Mouse (Mus musculus) heart, embryonic 12.5 days (tissue): ENCODE measurements at regions not wholly inside any gene's neighbourhood (a gene's known extent, or its start where the extent isn't known, plus 50 kb on each side); places are given as distances from the start of the nearest gene placed in this dataset.
A peak's percentile ranks its signal among the peaks of the same experiment; 100 is the strongest.

ENCODE experiments used
- ATAC-seq: fragments of 200-750 bp; cut with Nextera tagmentation; 2 replicates; pipeline ENCODE4 v1.8.0; 2017; ENCODE audit warnings: moderate TSS enrichment, moderate library complexity; ENCODE audit not compliant: insufficient number of reproducible peaks, low FRiP score
- H3K27ac ChIP-seq: fragments of 300-500 bp; sonication (generic); 2 replicates; pipeline ENCODE4 v1.5.1; 2016; ENCODE audit warnings: mild to moderate bottlenecking, moderate library complexity; ENCODE audit not compliant: poor library complexity, severe bottlenecking
- H3K27me3 ChIP-seq: fragments of 300-500 bp; sonication (generic); replicated peaks from 2 replicates; pipeline ENCODE4 v1.6.1; 2016; ENCODE audit warnings: mild to moderate bottlenecking, moderate library complexity
- H3K36me3 ChIP-seq: fragments of 300-500 bp; sonication (generic); 2 replicates; pipeline ENCODE4 v1.6.1; 2016; ENCODE audit warnings: mild to moderate bottlenecking, moderate library complexity
- H3K4me1 ChIP-seq: fragments of 300-500 bp; sonication (generic); replicated peaks from 2 replicates; pipeline ENCODE4 v1.6.1; 2016; ENCODE audit warnings: mild to moderate bottlenecking
- H3K4me2 ChIP-seq: fragments of 300-500 bp; sonication (generic); 2 replicates; pipeline ENCODE4 v1.6.1; 2016; ENCODE audit warnings: mild to moderate bottlenecking, moderate library complexity
- H3K4me3 ChIP-seq: fragments of 300-500 bp; sonication (generic); 2 replicates; pipeline ENCODE4 v1.5.1; 2016; ENCODE audit warnings: mild to moderate bottlenecking
- H3K9ac ChIP-seq: fragments of 300-500 bp; sonication (generic); 2 replicates; pipeline ENCODE4 v1.6.1; 2016; ENCODE audit warnings: mild to moderate bottlenecking, moderate library complexity
- H3K9me3 ChIP-seq: fragments of 300-500 bp; sonication (generic); replicated peaks from 2 replicates; pipeline ENCODE4 v1.6.1; 2016; ENCODE audit warnings: mild to moderate bottlenecking, moderate library complexity
- WGBS: fragments of 180-500 bp; shearing (Covaris S2); methylation state at CpG from one replicate; pipeline ENCODE4 v1.1.7; 2016; 5-methylcytosine and 5-hydroxymethylcytosine counted together

DNA sequence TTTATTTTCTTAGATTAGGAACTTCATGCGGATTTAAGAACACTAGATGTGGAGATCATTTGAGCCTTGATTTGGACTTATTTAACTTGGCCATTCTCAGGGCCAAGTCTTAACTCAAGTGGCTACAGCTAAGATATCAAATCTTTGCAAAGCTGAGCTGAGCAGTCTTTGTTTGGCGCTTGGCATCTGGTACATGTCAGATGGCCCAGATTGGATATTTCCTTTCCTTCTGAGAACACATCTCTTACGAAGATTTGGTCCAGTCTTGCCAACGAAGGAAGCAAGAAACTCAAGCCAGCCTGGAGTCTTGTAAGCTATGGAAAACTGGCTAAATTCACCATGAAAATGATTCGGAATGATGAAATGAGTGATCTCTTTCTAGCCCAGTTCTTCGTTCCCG is 59.1 kb upstream of the Cdc42ep3 start:
- H3K27ac ChIP-seq = no peak overlapping the region
- no peak overlapping the region for H3K4me2 ChIP-seq
- no peak for ATAC-seq
- H3K4me1 ChIP-seq = no peaks in the 10 kb centered on the region
- no peaks in the 10 kb centered on the region for H3K36me3 ChIP-seq
- 79% methylated on average over 7 of the region's 7 CpGs for WGBS
- H3K4me3 ChIP-seq = no peak overlapping the region
- no peaks in the 10 kb centered on the region for H3K9me3 ChIP-seq
- H3K27me3 ChIP-seq = no peaks in the 10 kb centered on the region
- H3K9ac ChIP-seq = no peak overlapping the region

- no peak for ATAC-seq
- Histone ChIP-seq H3K4me1 (no peaks in the 10 kb centered on the region), H3K27ac (no peak overlapping the region), H3K36me3 (no peaks in the 10 kb centered on the region), H3K9ac (no peak overlapping the region), H3K4me2 (no peak overlapping the region), H3K27me3 (no peaks in the 10 kb centered on the region), H3K4me3 (no peak overlapping the region), H3K9me3 (no peaks in the 10 kb centered on the region)
- 83% methylated on average over 1 of the region's 1 CpGs for WGBS
These were observed 63.1 kb upstream of the Cdc42ep3 start for GRCm38 (mm10) chr17:79417953-79418352.

DNA sequence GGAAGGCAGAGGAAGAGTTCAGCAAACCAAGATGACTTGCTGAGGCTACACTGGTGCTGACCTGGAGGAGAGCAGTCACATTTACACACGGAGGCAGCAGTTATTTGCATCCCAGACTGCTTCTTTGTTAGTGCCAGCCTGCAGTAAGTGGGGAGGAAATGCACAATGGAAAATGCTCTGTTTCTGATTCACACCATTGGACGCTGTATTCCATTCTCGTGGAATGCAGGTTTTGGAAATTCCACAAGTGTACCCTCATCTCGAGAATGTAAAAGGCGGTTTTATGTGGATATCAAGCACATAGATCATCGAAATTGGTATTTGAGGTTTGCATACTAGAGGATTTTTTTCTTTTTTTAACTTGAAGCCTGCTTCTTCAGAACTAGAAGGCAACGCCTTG is 66.7 kb upstream of the Cdc42ep3 start:
- no peaks in the 10 kb centered on the region for H3K4me1 ChIP-seq
- no peak overlapping the region for H3K4me3 ChIP-seq
- no peak overlapping the region for H3K9ac ChIP-seq
- no peak overlapping the region for H3K4me2 ChIP-seq
- ATAC-seq = no peak
- 68% methylated on average over 7 of the region's 7 CpGs for WGBS
- no peaks in the 10 kb centered on the region; the same call in none of the 2 replicates for H3K9me3 ChIP-seq
- H3K27me3 ChIP-seq = no peaks in the 10 kb centered on the region
- H3K36me3 ChIP-seq = no peaks in the 10 kb centered on the region
- H3K27ac ChIP-seq = no peak overlapping the region

- no peak for ATAC-seq
These were observed 84.3 kb upstream of the Cdc42ep3 start for GRCm38 (mm10) chr17:79439182-79439581.

GRCm38 (mm10) chr17:79442507-79443115 is 87.7 kb upstream of the Cdc42ep3 start:
- ATAC-seq = no peak
- H3K4me2 ChIP-seq = no peak overlapping the region
- no peak overlapping the region for H3K27ac ChIP-seq
- H3K9ac ChIP-seq = no peak overlapping the region
- H3K9me3 ChIP-seq = no peaks in the 10 kb centered on the region
- peaks cover 4% of the 10 kb centered on the region; the same call in 1 of the 2 replicates for H3K4me1 ChIP-seq
- H3K27me3 ChIP-seq = no peaks in the 10 kb centered on the region
- H3K4me3 ChIP-seq = no peak overlapping the region
- 67% methylated on average over 3 of the region's 3 CpGs for WGBS
- no peaks in the 10 kb centered on the region for H3K36me3 ChIP-seq

More at GRCm38 (mm10) chr17:79439182-79439581, 84.3 kb upstream of the Cdc42ep3 start:
- Histone ChIP-seq H3K27me3 (no peaks in the 10 kb centered on the region), H3K27ac (no peak overlapping the region), H3K4me1 (no peaks in the 10 kb centered on the region), H3K4me3 (no peak overlapping the region), H3K4me2 (no peak overlapping the region), H3K36me3 (no peaks in the 10 kb centered on the region), H3K9me3 (no peaks in the 10 kb centered on the region), H3K9ac (no peak overlapping the region)

DNA sequence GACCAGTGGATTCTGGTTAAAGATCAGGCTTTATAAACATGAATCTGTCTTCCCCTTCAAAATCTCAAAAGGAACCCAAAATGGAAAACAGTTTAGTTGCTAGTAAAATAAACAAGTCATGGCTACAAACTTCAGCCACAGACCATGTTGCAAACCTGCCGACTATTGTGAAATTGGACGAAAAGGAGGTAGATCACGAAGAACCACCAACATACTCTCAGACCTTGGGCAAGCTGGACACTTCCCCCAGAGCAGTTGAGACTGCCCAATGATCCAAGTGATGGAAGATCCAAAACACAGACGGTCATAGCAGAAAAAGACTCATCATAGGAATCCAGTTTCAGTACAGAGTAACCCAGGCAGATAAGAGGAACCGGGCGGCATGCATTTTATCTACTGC is 92.3 kb upstream of the Cdc42ep3 start:
- ATAC-seq = no peak
- Histone ChIP-seq H3K27me3 (no peaks in the 10 kb centered on the region), H3K9ac (no peak overlapping the region), H3K4me2 (no peak overlapping the region), H3K36me3 (no peaks in the 10 kb centered on the region), H3K4me3 (no peak overlapping the region), H3K9me3 (no peaks in the 10 kb centered on the region), H3K27ac (no peak overlapping the region), H3K4me1 (peaks cover 9% of the 10 kb centered on the region; the same call in 1 of the 2 replicates)
- 78% methylated on average over 6 of the region's 6 CpGs for WGBS

GRCm38 (mm10) chr17:79451141-79451860 is 96.4 kb upstream of the Cdc42ep3 start:
- Histone ChIP-seq H3K9me3 (no peaks in the 10 kb centered on the region), H3K36me3 (no peaks in the 10 kb centered on the region), H3K4me2 (peak overlapping the region; percentile 34), H3K4me3 (no peak overlapping the region), H3K9ac (no peak overlapping the region), H3K4me1 (peaks cover 13% of the 10 kb centered on the region), H3K27ac (peak overlapping the region; percentile 33; the same call in 1 of the 2 replicates), H3K27me3 (no peaks in the 10 kb centered on the region)
- no peak for ATAC-seq
- WGBS = 23% methylated on average over 12 of the region's 12 CpGs

GRCm38 (mm10) chr17:79453825-79454224 is 98.9 kb upstream of the Cdc42ep3 start:
- no peak for ATAC-seq
- WGBS = 79% methylated on average over 1 of the region's 1 CpGs
- no peaks in the 10 kb centered on the region for H3K27me3 ChIP-seq
- no peaks in the 10 kb centered on the region for H3K36me3 ChIP-seq
- no peaks in the 10 kb centered on the region for H3K9me3 ChIP-seq
- H3K27ac ChIP-seq = no peak overlapping the region
- H3K4me3 ChIP-seq = no peak overlapping the region
- H3K4me2 ChIP-seq = no peak overlapping the region
- H3K4me1 ChIP-seq = peaks cover 20% of the 10 kb centered on the region
- H3K9ac ChIP-seq = no peak overlapping the region

- Histone ChIP-seq H3K27ac (no peak overlapping the region), H3K9ac (no peak overlapping the region), H3K27me3 (no peaks in the 10 kb centered on the region), H3K9me3 (no peaks in the 10 kb centered on the region), H3K36me3 (no peaks in the 10 kb centered on the region), H3K4me1 (peaks cover 20% of the 10 kb centered on the region), H3K4me2 (no peak overlapping the region), H3K4me3 (no peak overlapping the region)
- no peak for ATAC-seq
- WGBS = 38% methylated on average over 5 of the region's 5 CpGs
These were observed 99.6 kb upstream of the Cdc42ep3 start for GRCm38 (mm10) chr17:79454526-79454925.

DNA sequence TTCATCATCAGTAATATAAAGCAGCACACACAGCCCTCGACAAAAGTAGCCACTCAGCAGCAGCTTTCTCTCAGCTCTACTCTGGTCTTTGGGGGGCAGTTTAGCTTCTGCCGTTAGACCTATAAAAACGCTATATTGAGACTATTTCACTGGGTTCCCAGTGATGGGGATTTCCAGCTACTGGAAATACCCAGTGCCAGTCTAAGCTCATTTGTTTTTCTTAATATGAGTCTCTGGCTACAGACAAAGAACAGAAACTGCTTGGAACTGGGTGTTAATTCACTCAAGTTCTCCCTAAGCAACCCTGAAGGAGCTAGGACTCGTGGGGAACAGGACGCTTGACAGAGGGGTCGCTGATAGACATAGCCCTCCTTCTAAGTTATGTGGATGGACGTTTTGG is 100.3 kb upstream of the Cdc42ep3 start:
- H3K9me3 ChIP-seq = no peaks in the 10 kb centered on the region
- H3K36me3 ChIP-seq = no peaks in the 10 kb centered on the region
- 73% methylated on average over 7 of the region's 7 CpGs for WGBS
- H3K27me3 ChIP-seq = no peaks in the 10 kb centered on the region
- no peak for ATAC-seq
- H3K9ac ChIP-seq = no peak overlapping the region
- H3K4me1 ChIP-seq = peaks cover 20% of the 10 kb centered on the region
- no peak overlapping the region for H3K4me3 ChIP-seq
- no peak overlapping the region for H3K27ac ChIP-seq
- H3K4me2 ChIP-seq = no peak overlapping the region

DNA sequence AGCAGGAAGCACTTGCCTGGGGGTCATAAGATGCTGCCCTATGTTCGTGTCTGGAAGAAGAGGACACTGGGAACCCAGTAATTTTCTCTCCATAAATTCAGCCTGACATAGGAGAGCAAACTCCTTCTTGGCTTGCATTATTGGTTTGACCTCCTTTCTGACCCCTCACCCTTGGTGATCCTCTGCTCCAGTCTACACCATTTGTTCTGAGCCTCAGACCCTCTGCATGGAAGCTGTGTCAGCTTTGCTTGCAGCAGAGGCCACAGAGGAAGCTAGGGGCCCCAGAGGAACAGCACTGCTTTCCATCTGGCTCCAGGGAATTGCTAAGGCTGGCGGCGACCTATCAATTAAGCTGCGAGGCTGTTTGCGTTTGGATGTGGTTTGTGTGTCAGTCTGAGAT is 102.7 kb upstream of the Cdc42ep3 start:
- 50% methylated on average over 5 of the region's 5 CpGs for WGBS
- peaks cover 14% of the 10 kb centered on the region for H3K4me1 ChIP-seq
- H3K4me2 ChIP-seq = no peak overlapping the region
- H3K36me3 ChIP-seq = no peaks in the 10 kb centered on the region
- H3K27me3 ChIP-seq = no peaks in the 10 kb centered on the region
- H3K27ac ChIP-seq = no peak overlapping the region
- H3K9me3 ChIP-seq = no peaks in the 10 kb centered on the region
- no peak overlapping the region for H3K9ac ChIP-seq
- H3K4me3 ChIP-seq = no peak overlapping the region
- no peak for ATAC-seq
